Mouse (Mus musculus): ENCODE data around the gene Trak1. TPM values are rescaled to one million over a fixed set of nuclear protein-coding genes. Genes with fewer than 3 reads are reported as not detected.

Gene Trak1
- polyA plus RNA-seq, 1 experiment from 2014 or later, result 60.7 TPM

GRCm38 (mm10) chr9:121330065-121330464, 32.8 kb downstream of the Trak1 start:
- Histone ChIP-seq H3K9ac (no peak overlapping the region), H3K27ac (no peak overlapping the region), H3K9me3 (no peaks in the 10 kb centered on the region), H3K4me3 (no peak overlapping the region), H3K4me1 (peaks cover 39% of the 10 kb centered on the region), H3K36me3 (replicated peaks) (no peaks in the 10 kb centered on the region), H3K4me2 (no peak overlapping the region), H3K27me3 (replicated peaks) (no peaks in the 10 kb centered on the region)
- 92% methylated on average over 5 of the region's 5 CpGs for WGBS
- ATAC-seq (replicated peaks), result no peak

- Histone ChIP-seq H3K4me2 (no peak overlapping the region), H3K4me3 (no peak overlapping the region), H3K9me3 (no peaks in the 10 kb centered on the region), H3K27me3 (replicated peaks) (no peaks in the 10 kb centered on the region), H3K27ac (peak overlapping the region; percentile 80), H3K4me1 (peaks cover 41% of the 10 kb centered on the region), H3K36me3 (replicated peaks) (no peaks in the 10 kb centered on the region), H3K9ac (no peak overlapping the region)
- WGBS, result 15% methylated on average over 5 of the region's 5 CpGs
- no peak for ATAC-seq (replicated peaks)
Measured at GRCm38 (mm10) chr9:121331438-121331837, 34.1 kb downstream of the Trak1 start.

- Histone ChIP-seq H3K4me1 (peaks cover 44% of the 10 kb centered on the region), H3K27ac (peak overlapping the region; percentile 80), H3K36me3 (replicated peaks) (no peaks in the 10 kb centered on the region), H3K9ac (no peak overlapping the region), H3K9me3 (no peaks in the 10 kb centered on the region), H3K4me2 (no peak overlapping the region), H3K4me3 (no peak overlapping the region), H3K27me3 (replicated peaks) (no peaks in the 10 kb centered on the region)
- peak; percentile 62 for ATAC-seq (replicated peaks)
- 2% methylated on average over 8 of the region's 8 CpGs for WGBS
Measured at GRCm38 (mm10) chr9:121331878-121332630, 34.8 kb downstream of the Trak1 start.

GRCm38 (mm10) chr9:121333559-121333958, 36.3 kb downstream of the Trak1 start:
- no peaks in the 10 kb centered on the region for H3K9me3 ChIP-seq
- peaks cover 52% of the 10 kb centered on the region for H3K4me1 ChIP-seq
- no peak overlapping the region for H3K9ac ChIP-seq
- no peak for ATAC-seq (replicated peaks)
- 62% methylated on average over 5 of the region's 5 CpGs for WGBS
- no peak overlapping the region for H3K4me3 ChIP-seq
- H3K36me3 ChIP-seq (replicated peaks), result no peaks in the 10 kb centered on the region
- H3K27me3 ChIP-seq (replicated peaks), result no peaks in the 10 kb centered on the region
- peak overlapping the region; percentile 80 for H3K27ac ChIP-seq
- H3K4me2 ChIP-seq, result no peak overlapping the region

- no peaks in the 10 kb centered on the region for H3K36me3 ChIP-seq (replicated peaks)
- H3K27ac ChIP-seq, result peak overlapping the region; percentile 80
- no peak for ATAC-seq (replicated peaks)
- H3K27me3 ChIP-seq (replicated peaks), result no peaks in the 10 kb centered on the region
- H3K9me3 ChIP-seq, result no peaks in the 10 kb centered on the region
- no peak overlapping the region for H3K9ac ChIP-seq
- WGBS, result 20% methylated on average over 8 of the region's 8 CpGs
- H3K4me1 ChIP-seq, result peaks cover 49% of the 10 kb centered on the region
- H3K4me3 ChIP-seq, result no peak overlapping the region
- H3K4me2 ChIP-seq, result 0 out of 2 replicates have a peak overlapping the region, but pooled peaks have one; percentile 2
Measured at GRCm38 (mm10) chr9:121334311-121334851, 37.1 kb downstream of the Trak1 start.

- H3K27ac ChIP-seq, result no peak overlapping the region
- 41% methylated on average over 7 of the region's 7 CpGs for WGBS
- no peak overlapping the region for H3K4me3 ChIP-seq
- no peaks in the 10 kb centered on the region for H3K36me3 ChIP-seq (replicated peaks)
- no peak for ATAC-seq (replicated peaks)
- peaks cover 45% of the 10 kb centered on the region for H3K4me1 ChIP-seq
- H3K9ac ChIP-seq, result no peak overlapping the region
- no peaks in the 10 kb centered on the region for H3K9me3 ChIP-seq
- no peak overlapping the region for H3K4me2 ChIP-seq
- no peaks in the 10 kb centered on the region for H3K27me3 ChIP-seq (replicated peaks)
Measured at GRCm38 (mm10) chr9:121335568-121335967, 38.3 kb downstream of the Trak1 start.

- peaks cover 41% of the 10 kb centered on the region for H3K4me1 ChIP-seq
- no peaks in the 10 kb centered on the region for H3K27me3 ChIP-seq (replicated peaks)
- no peak overlapping the region for H3K4me3 ChIP-seq
- H3K36me3 ChIP-seq (replicated peaks), result no peaks in the 10 kb centered on the region
- H3K9me3 ChIP-seq, result no peaks in the 10 kb centered on the region
- no peak for ATAC-seq (replicated peaks)
- H3K9ac ChIP-seq, result no peak overlapping the region
- H3K4me2 ChIP-seq, result no peak overlapping the region
- 91% methylated on average over 15 of the region's 15 CpGs for WGBS
- peak overlapping the region; percentile 50; the same call in 1 of the 2 replicates for H3K27ac ChIP-seq
Measured at GRCm38 (mm10) chr9:121336324-121336946, 39.1 kb downstream of the Trak1 start.

GRCm38 (mm10) chr9:121337216-121337937, 40.1 kb downstream of the Trak1 start:
- H3K36me3 ChIP-seq (replicated peaks), result no peaks in the 10 kb centered on the region
- 0 out of 2 replicates have a peak overlapping the region, but pooled peaks have one; percentile 7 for H3K9ac ChIP-seq
- ATAC-seq (replicated peaks), result no peak
- no peaks in the 10 kb centered on the region for H3K9me3 ChIP-seq
- H3K4me3 ChIP-seq, result no peak overlapping the region
- H3K4me1 ChIP-seq, result peaks cover 32% of the 10 kb centered on the region
- H3K27me3 ChIP-seq (replicated peaks), result no peaks in the 10 kb centered on the region
- peak overlapping the region; percentile 60 for H3K27ac ChIP-seq
- H3K4me2 ChIP-seq, result no peak overlapping the region
- WGBS, result 53% methylated on average over 9 of the region's 9 CpGs

GRCm38 (mm10) chr9:121337938-121338289, 40.6 kb downstream of the Trak1 start:
- H3K9me3 ChIP-seq, result no peaks in the 10 kb centered on the region
- peak overlapping the region; percentile 60 for H3K27ac ChIP-seq
- H3K36me3 ChIP-seq (replicated peaks), result no peaks in the 10 kb centered on the region
- WGBS, result 62% methylated on average over 3 of the region's 3 CpGs
- H3K4me1 ChIP-seq, result peaks cover 28% of the 10 kb centered on the region
- H3K4me3 ChIP-seq, result no peak overlapping the region
- ATAC-seq (replicated peaks), result 0 out of 2 replicates have a peak, but pooled peaks have one; percentile 41
- no peaks in the 10 kb centered on the region for H3K27me3 ChIP-seq (replicated peaks)
- no peak overlapping the region for H3K4me2 ChIP-seq
- no peak overlapping the region for H3K9ac ChIP-seq

GRCm38 (mm10) chr9:121341832-121342231, 44.5 kb downstream of the Trak1 start:
- H3K27me3 ChIP-seq (replicated peaks), result no peaks in the 10 kb centered on the region
- peaks cover 8% of the 10 kb centered on the region for H3K4me1 ChIP-seq

GRCm38 (mm10) chr9:121342510-121343110, 45.3 kb downstream of the Trak1 start:
- H3K36me3 ChIP-seq (replicated peaks), result no peaks in the 10 kb centered on the region
- H3K4me2 ChIP-seq, result no peak overlapping the region
- no peak for ATAC-seq (replicated peaks)
- peaks cover 9% of the 10 kb centered on the region for H3K4me1 ChIP-seq
- no peaks in the 10 kb centered on the region for H3K9me3 ChIP-seq
- no peak overlapping the region for H3K9ac ChIP-seq
- no peaks in the 10 kb centered on the region for H3K27me3 ChIP-seq (replicated peaks)
- H3K27ac ChIP-seq, result no peak overlapping the region
- no peak overlapping the region for H3K4me3 ChIP-seq
- 91% methylated on average over 5 of the region's 5 CpGs for WGBS

More at GRCm38 (mm10) chr9:121341832-121342231, 44.5 kb downstream of the Trak1 start:
- Histone ChIP-seq H3K9ac (no peak overlapping the region), H3K27ac (no peak overlapping the region), H3K36me3 (replicated peaks) (no peaks in the 10 kb centered on the region), H3K4me2 (no peak overlapping the region), H3K4me3 (no peak overlapping the region), H3K9me3 (no peaks in the 10 kb centered on the region)
- WGBS, result 90% methylated on average over 7 of the region's 7 CpGs
- ATAC-seq (replicated peaks), result no peak

Measured in midbrain, embryonic 15.5 days (tissue).